Mouse (Mus musculus): ENCODE results near the gene Ankzf1. TPM values are rescaled to one million over a fixed set of nuclear protein-coding genes. Genes with fewer than 3 reads are reported as not detected.

Gene Ankzf1
- total and polyA plus RNA-seq, 2 experiments from 2014 or later = 11.6 to 20.6 TPM

- peaks cover 53% of the 10 kb centered on the region for H3K36me3 ChIP-seq (replicated peaks; ENCODE audit: control insufficient read depth, insufficient read depth, low read length)
- ATAC-seq (ENCODE audit: insufficient read depth, low read depth) = no peak
- no peaks in the 10 kb centered on the region for H3K9me3 ChIP-seq (replicated peaks; ENCODE audit: control insufficient read depth, low read length)
- H3K4me3 ChIP-seq (ENCODE audit: low read depth, low read length) = no peak overlapping the region
- WGBS = 85% methylated on average over 4 of the region's 4 CpGs
- DNase-seq (ENCODE audit: low spot score) = no peak
- no peak overlapping the region for H3K9ac ChIP-seq (replicated peaks; ENCODE audit: low read depth, low read length)
- H3K4me2 ChIP-seq (ENCODE audit: low read depth, low read length) = no peak overlapping the region
- H3K27ac ChIP-seq (ENCODE audit: low read depth) = no peak overlapping the region
- no peaks in the 10 kb centered on the region for H3K4me1 ChIP-seq (ENCODE audit: control insufficient read depth, insufficient read depth)
- no peaks in the 10 kb centered on the region for H3K27me3 ChIP-seq (ENCODE audit: control insufficient read depth, insufficient read depth, low read length)
- TF ChIP-seq EP300 (IDR thresholded peaks at IDR 0.05; ENCODE audit: low read depth) (no peak), CTCF (IDR thresholded peaks at IDR 0.05; ENCODE audit: low read depth) (no peak)
Observed at GRCm38 (mm10) chr1:75148727-75149126, 43.2 kb upstream of the Ankzf1 start.

GRCm38 (mm10) chr1:75155837-75156236 lies 36.1 kb upstream of the Ankzf1 start:
- Histone ChIP-seq H3K4me2 (ENCODE audit: low read depth, low read length) (no peak overlapping the region), H3K9me3 (replicated peaks; ENCODE audit: control insufficient read depth, low read length) (no peaks in the 10 kb centered on the region), H3K27ac (ENCODE audit: low read depth) (no peak overlapping the region), H3K9ac (replicated peaks; ENCODE audit: low read depth, low read length) (no peak overlapping the region), H3K4me1 (ENCODE audit: control insufficient read depth, insufficient read depth) (no peaks in the 10 kb centered on the region), H3K36me3 (replicated peaks; ENCODE audit: control insufficient read depth, insufficient read depth, low read length) (no peaks in the 10 kb centered on the region), H3K27me3 (ENCODE audit: control insufficient read depth, insufficient read depth, low read length) (no peaks in the 10 kb centered on the region), H3K4me3 (ENCODE audit: low read depth, low read length) (no peak overlapping the region)
- DNase-seq (ENCODE audit: low spot score) (no peak), ATAC-seq (ENCODE audit: insufficient read depth, low read depth) (no peak)
- TF ChIP-seq CTCF (IDR thresholded peaks at IDR 0.05; ENCODE audit: low read depth) (no peak), EP300 (IDR thresholded peaks at IDR 0.05; ENCODE audit: low read depth) (no peak)
- WGBS = 24% methylated on average over 3 of the region's 3 CpGs

- H3K4me3 ChIP-seq (ENCODE audit: low read depth, low read length) = no peak overlapping the region
- no peak for TF ChIP-seq CTCF (IDR thresholded peaks at IDR 0.05; ENCODE audit: low read depth)
- TF ChIP-seq EP300 (IDR thresholded peaks at IDR 0.05; ENCODE audit: low read depth) = no peak
- no peak overlapping the region for H3K9ac ChIP-seq (replicated peaks; ENCODE audit: low read depth, low read length)
- DNase-seq (ENCODE audit: low spot score) (no peak), ATAC-seq (ENCODE audit: insufficient read depth, low read depth) (no peak)
- H3K9me3 ChIP-seq (replicated peaks; ENCODE audit: control insufficient read depth, low read length) = no peaks in the 10 kb centered on the region
- H3K27me3 ChIP-seq (ENCODE audit: control insufficient read depth, insufficient read depth, low read length) = no peaks in the 10 kb centered on the region
- no peak overlapping the region for H3K27ac ChIP-seq (ENCODE audit: low read depth)
- H3K4me1 ChIP-seq (ENCODE audit: control insufficient read depth, insufficient read depth) = no peaks in the 10 kb centered on the region
- H3K4me2 ChIP-seq (ENCODE audit: low read depth, low read length) = no peak overlapping the region
- H3K36me3 ChIP-seq (replicated peaks; ENCODE audit: control insufficient read depth, insufficient read depth, low read length) = no peaks in the 10 kb centered on the region
Observed at GRCm38 (mm10) chr1:75158990-75159389, 33.0 kb upstream of the Ankzf1 start.

GRCm38 (mm10) chr1:75159540-75160255 lies 32.3 kb upstream of the Ankzf1 start:
- WGBS = 45% methylated on average over 5 of the region's 5 CpGs
- Histone ChIP-seq H3K27ac (ENCODE audit: low read depth) (no peak overlapping the region), H3K36me3 (replicated peaks; ENCODE audit: control insufficient read depth, insufficient read depth, low read length) (no peaks in the 10 kb centered on the region), H3K9me3 (replicated peaks; ENCODE audit: control insufficient read depth, low read length) (no peaks in the 10 kb centered on the region), H3K4me1 (ENCODE audit: control insufficient read depth, insufficient read depth) (no peaks in the 10 kb centered on the region), H3K4me2 (ENCODE audit: low read depth, low read length) (no peak overlapping the region), H3K9ac (replicated peaks; ENCODE audit: low read depth, low read length) (no peak overlapping the region), H3K4me3 (ENCODE audit: low read depth, low read length) (no peak overlapping the region), H3K27me3 (ENCODE audit: control insufficient read depth, insufficient read depth, low read length) (no peaks in the 10 kb centered on the region)
- DNase-seq (ENCODE audit: low spot score) = no peak
- no peak for TF ChIP-seq EP300 (IDR thresholded peaks at IDR 0.05; ENCODE audit: low read depth)
- no peak for TF ChIP-seq CTCF (IDR thresholded peaks at IDR 0.05; ENCODE audit: low read depth)
- ATAC-seq (ENCODE audit: insufficient read depth, low read depth) = no peak

- Histone ChIP-seq H3K4me3 (ENCODE audit: low read depth, low read length) (no peak overlapping the region), H3K9me3 (replicated peaks; ENCODE audit: control insufficient read depth, low read length) (no peaks in the 10 kb centered on the region), H3K9ac (replicated peaks; ENCODE audit: low read depth, low read length) (no peak overlapping the region), H3K4me1 (ENCODE audit: control insufficient read depth, insufficient read depth) (no peaks in the 10 kb centered on the region), H3K27me3 (ENCODE audit: control insufficient read depth, insufficient read depth, low read length) (no peaks in the 10 kb centered on the region), H3K27ac (ENCODE audit: low read depth) (no peak overlapping the region), H3K4me2 (ENCODE audit: low read depth, low read length) (no peak overlapping the region), H3K36me3 (replicated peaks; ENCODE audit: control insufficient read depth, insufficient read depth, low read length) (no peaks in the 10 kb centered on the region)
- ATAC-seq (ENCODE audit: insufficient read depth, low read depth) = no peak
- DNase-seq (ENCODE audit: low spot score) = no peak
- WGBS = 54% methylated on average over 4 of the region's 4 CpGs
- TF ChIP-seq CTCF (IDR thresholded peaks at IDR 0.05; ENCODE audit: low read depth) = no peak
- no peak for TF ChIP-seq EP300 (IDR thresholded peaks at IDR 0.05; ENCODE audit: low read depth)
Observed at GRCm38 (mm10) chr1:75160256-75160617, 31.7 kb upstream of the Ankzf1 start.

GRCm38 (mm10) chr1:75168093-75168471 lies 23.9 kb upstream of the Ankzf1 start:
- Histone ChIP-seq H3K9me3 (replicated peaks; ENCODE audit: control insufficient read depth, low read length) (no peaks in the 10 kb centered on the region), H3K4me3 (ENCODE audit: low read depth, low read length) (peak overlapping the region; percentile 58), H3K27ac (ENCODE audit: low read depth) (peak overlapping the region; percentile 51), H3K27me3 (ENCODE audit: control insufficient read depth, insufficient read depth, low read length) (no peaks in the 10 kb centered on the region), H3K36me3 (replicated peaks; ENCODE audit: control insufficient read depth, insufficient read depth, low read length) (peaks cover 32% of the 10 kb centered on the region), H3K9ac (replicated peaks; ENCODE audit: low read depth, low read length) (peak overlapping the region; percentile 58), H3K4me1 (ENCODE audit: control insufficient read depth, insufficient read depth) (0 out of 2 replicates have a peak, but pooled peaks cover 10% of the 10 kb centered on the region), H3K4me2 (ENCODE audit: low read depth, low read length) (peak overlapping the region; percentile 59)
- no peak; the same call in 1 of the 2 replicates for ATAC-seq (ENCODE audit: insufficient read depth, low read depth)
- DNase-seq (ENCODE audit: low spot score) = no peak
- 10% methylated on average over 7 of the region's 7 CpGs for WGBS
- TF ChIP-seq EP300 (IDR thresholded peaks at IDR 0.05; ENCODE audit: low read depth) (no peak; the same call in 1 of the 2 replicates), CTCF (IDR thresholded peaks at IDR 0.05; ENCODE audit: low read depth) (no peak)
